Mouse (Mus musculus): ENCODE data around the gene Smap2. TPM values are rescaled to one million over a fixed set of nuclear protein-coding genes. Genes with fewer than 3 reads are reported as not detected.

The Smap2 gene
- polyA plus RNA-seq, 1 experiment from 2014 or later = 14.8 TPM

DNA sequence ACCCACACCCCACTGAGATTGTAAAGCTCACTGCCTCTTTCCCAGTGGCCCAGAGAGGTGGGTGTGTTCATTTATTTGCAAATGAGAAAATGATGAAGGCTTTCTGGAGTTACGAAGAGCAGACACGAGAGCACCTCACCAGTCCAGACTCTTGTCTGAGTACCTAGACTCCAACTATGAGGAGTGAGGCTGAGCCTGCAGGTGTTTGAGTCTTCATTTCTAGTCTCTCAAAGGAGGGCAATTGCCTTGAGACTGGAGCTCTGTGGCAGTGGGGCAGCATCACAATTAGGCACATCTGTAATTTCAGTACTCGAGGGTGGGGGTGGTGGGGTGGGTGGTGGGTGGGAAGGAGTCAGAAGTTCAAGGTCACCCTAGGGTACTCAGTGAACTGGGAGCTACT, 25.9 kb upstream of the Smap2 start:
- 77% methylated on average over 3 of the region's 3 CpGs for WGBS
- Histone ChIP-seq H3K36me3 (ENCODE audit: control insufficient read depth, insufficient read depth, low read length) (no peaks in the 10 kb centered on the region), H3K4me1 (ENCODE audit: control insufficient read depth in 2 of 2, insufficient read depth in 2 of 2, low read length in 2 of 2) (peaks cover 12 to 24% of the 10 kb centered on the region in 2 experiments), H3K4me2 (ENCODE audit: low read length) (no peak overlapping the region), H3K27me3 (ENCODE audit: control insufficient read depth, insufficient read depth, low read length) (peaks cover 23% of the 10 kb centered on the region), H3K9ac (ENCODE audit: low read length) (no peak overlapping the region), H3K9me3 (ENCODE audit: control insufficient read depth, low read length) (no peaks in the 10 kb centered on the region), H3K27ac (replicated peaks in 1 of 2; ENCODE audit: control insufficient read depth in 1 of 2, insufficient read depth in 1 of 2, low read depth in 2 of 2, low read length in 2 of 2) (no peak overlapping the region), H3K4me3 (ENCODE audit: control insufficient read depth in 1 of 2, insufficient read depth in 1 of 2, low read depth in 1 of 2, low read length in 2 of 2) (no peak overlapping the region)
- ATAC-seq (ENCODE audit: insufficient number of reproducible peaks, insufficient read depth, low FRiP score, low read depth) = no peak

DNA sequence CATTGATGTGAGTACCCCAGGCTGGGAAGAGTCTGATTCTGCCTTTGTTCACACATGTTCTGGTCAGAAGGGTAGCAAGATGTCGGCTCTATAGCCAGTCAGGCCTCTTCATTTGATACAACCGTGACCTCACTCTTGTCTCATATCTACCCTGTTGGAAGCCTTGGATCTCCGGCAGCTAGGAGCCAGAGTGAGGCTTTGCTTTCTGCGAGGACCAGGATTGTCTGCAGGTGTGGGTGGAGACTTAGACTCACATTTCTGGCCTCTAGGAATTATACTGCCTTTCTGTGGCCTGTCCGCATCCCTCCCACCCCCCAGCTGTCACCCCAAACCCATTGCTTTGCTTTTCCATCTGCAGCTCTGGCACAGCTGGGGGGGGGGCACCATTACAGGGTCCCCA, 25.4 kb upstream of the Smap2 start:
- H3K4me3 ChIP-seq (ENCODE audit: control insufficient read depth in 1 of 2, insufficient read depth in 1 of 2, low read depth in 1 of 2, low read length in 2 of 2) = no peak overlapping the region
- H3K9me3 ChIP-seq (ENCODE audit: control insufficient read depth, low read length) = no peaks in the 10 kb centered on the region
- H3K9ac ChIP-seq (ENCODE audit: low read length) = no peak overlapping the region
- H3K27ac ChIP-seq (replicated peaks in 1 of 2; ENCODE audit: control insufficient read depth in 1 of 2, insufficient read depth in 1 of 2, low read depth in 2 of 2, low read length in 2 of 2) = no peak overlapping the region
- H3K4me2 ChIP-seq (ENCODE audit: low read length) = no peak overlapping the region
- 63% methylated on average over 5 of the region's 5 CpGs for WGBS
- H3K27me3 ChIP-seq (ENCODE audit: control insufficient read depth, insufficient read depth, low read length) = peaks cover 23% of the 10 kb centered on the region
- peaks cover 12 to 24% of the 10 kb centered on the region in 2 experiments for H3K4me1 ChIP-seq (ENCODE audit: control insufficient read depth in 2 of 2, insufficient read depth in 2 of 2, low read length in 2 of 2)
- ATAC-seq (ENCODE audit: insufficient number of reproducible peaks, insufficient read depth, low FRiP score, low read depth) = no peak
- H3K36me3 ChIP-seq (ENCODE audit: control insufficient read depth, insufficient read depth, low read length) = no peaks in the 10 kb centered on the region

DNA sequence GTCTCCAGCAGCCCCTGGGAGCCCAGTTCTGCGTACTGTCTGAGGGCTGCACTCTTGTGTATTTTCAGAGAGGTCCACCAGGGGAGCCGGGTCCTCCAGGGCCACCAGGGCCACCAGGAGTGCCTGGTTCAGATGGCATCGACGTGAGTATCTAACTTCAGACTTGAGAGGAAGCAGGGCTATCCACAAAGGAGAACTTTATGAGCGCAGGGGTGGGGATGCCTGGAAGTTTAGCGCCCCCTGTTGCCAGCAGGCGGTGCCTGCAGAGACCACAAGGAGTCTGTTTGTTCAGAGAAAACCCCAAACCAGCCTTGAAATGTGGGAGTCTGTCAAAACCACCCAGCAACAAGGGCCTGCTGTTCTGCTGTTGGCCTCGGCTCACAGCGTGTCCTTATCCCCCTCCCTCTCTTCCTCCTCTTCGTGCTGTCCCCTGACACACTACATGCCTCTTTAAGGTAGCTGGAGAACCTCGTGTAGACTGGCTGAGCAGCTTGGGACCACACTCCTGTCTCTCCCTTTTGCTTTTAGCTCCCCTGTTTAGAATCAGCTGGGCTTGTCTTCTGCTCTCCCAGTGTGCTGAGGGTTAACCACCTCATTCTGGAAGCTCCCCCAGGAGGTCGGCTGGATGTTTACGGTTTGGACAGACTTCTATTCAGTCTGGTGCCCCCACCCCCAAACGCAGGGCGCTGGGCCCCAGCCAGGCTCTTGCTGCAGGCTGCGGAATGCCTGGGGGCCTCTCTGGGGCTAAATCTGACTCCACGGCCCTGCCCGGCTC, 24.0 kb upstream of the Smap2 start:
- 0 out of 2 replicates have a peak, but pooled peaks have one; percentile 61 for ATAC-seq (ENCODE audit: insufficient number of reproducible peaks, insufficient read depth, low FRiP score, low read depth)
- Histone ChIP-seq H3K9me3 (ENCODE audit: control insufficient read depth, low read length) (no peaks in the 10 kb centered on the region), H3K4me1 (ENCODE audit: control insufficient read depth in 2 of 2, insufficient read depth in 2 of 2, low read length in 2 of 2) (peaks cover 12 to 24% of the 10 kb centered on the region in 2 experiments), H3K27me3 (ENCODE audit: control insufficient read depth, insufficient read depth, low read length) (peaks cover 23% of the 10 kb centered on the region), H3K4me3 (ENCODE audit: control insufficient read depth in 1 of 2, insufficient read depth in 1 of 2, low read depth in 1 of 2, low read length in 2 of 2) (peak overlapping the region in 1 of 2 experiments; percentile 12; a peak in 1 of 4 replicates), H3K36me3 (ENCODE audit: control insufficient read depth, insufficient read depth, low read length) (no peaks in the 10 kb centered on the region), H3K4me2 (ENCODE audit: low read length) (peak overlapping the region; percentile 91), H3K27ac (replicated peaks in 1 of 2; ENCODE audit: control insufficient read depth in 1 of 2, insufficient read depth in 1 of 2, low read depth in 2 of 2, low read length in 2 of 2) (peak overlapping the region; percentile 59 to 85), H3K9ac (ENCODE audit: low read length) (peak overlapping the region; percentile 55)
- 8% methylated on average over 18 of the region's 18 CpGs for WGBS

DNA sequence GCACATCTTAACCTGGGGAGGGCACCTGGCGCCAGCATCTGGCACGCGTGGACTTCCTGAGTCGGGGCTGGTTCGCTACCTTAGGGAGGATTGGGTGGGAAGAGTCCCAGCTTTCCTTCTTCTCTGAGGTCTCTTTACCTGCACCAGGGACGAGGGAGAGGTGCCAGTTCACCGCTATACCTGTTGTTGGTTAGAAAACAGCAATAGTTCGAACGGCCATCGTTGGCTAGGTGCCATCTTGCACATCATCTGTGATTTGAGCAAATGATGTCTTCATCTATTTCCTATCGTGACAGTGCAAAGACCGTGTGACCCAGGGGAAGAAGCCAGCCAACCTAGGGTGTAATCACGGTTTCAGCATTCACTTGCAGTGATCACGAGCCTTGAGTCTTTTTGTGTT, 23.3 kb upstream of the Smap2 start:
- H3K4me3 ChIP-seq (ENCODE audit: control insufficient read depth in 1 of 2, insufficient read depth in 1 of 2, low read depth in 1 of 2, low read length in 2 of 2) = peak overlapping the region; percentile 48 to 52
- H3K27me3 ChIP-seq (ENCODE audit: control insufficient read depth, insufficient read depth, low read length) = peaks cover 23% of the 10 kb centered on the region
- peak overlapping the region; percentile 68 for H3K9ac ChIP-seq (ENCODE audit: low read length)
- no peaks in the 10 kb centered on the region for H3K36me3 ChIP-seq (ENCODE audit: control insufficient read depth, insufficient read depth, low read length)
- H3K4me2 ChIP-seq (ENCODE audit: low read length) = peak overlapping the region; percentile 91
- 73% methylated on average over 14 of the region's 14 CpGs for WGBS
- H3K9me3 ChIP-seq (ENCODE audit: control insufficient read depth, low read length) = no peaks in the 10 kb centered on the region
- peaks cover 12 to 24% of the 10 kb centered on the region in 2 experiments for H3K4me1 ChIP-seq (ENCODE audit: control insufficient read depth in 2 of 2, insufficient read depth in 2 of 2, low read length in 2 of 2)
- no peak for ATAC-seq (ENCODE audit: insufficient number of reproducible peaks, insufficient read depth, low FRiP score, low read depth)
- peak overlapping the region in 1 of 2 experiments; percentile 85; a peak in 1 of 4 replicates for H3K27ac ChIP-seq (replicated peaks in 1 of 2; ENCODE audit: control insufficient read depth in 1 of 2, insufficient read depth in 1 of 2, low read depth in 2 of 2, low read length in 2 of 2)

DNA sequence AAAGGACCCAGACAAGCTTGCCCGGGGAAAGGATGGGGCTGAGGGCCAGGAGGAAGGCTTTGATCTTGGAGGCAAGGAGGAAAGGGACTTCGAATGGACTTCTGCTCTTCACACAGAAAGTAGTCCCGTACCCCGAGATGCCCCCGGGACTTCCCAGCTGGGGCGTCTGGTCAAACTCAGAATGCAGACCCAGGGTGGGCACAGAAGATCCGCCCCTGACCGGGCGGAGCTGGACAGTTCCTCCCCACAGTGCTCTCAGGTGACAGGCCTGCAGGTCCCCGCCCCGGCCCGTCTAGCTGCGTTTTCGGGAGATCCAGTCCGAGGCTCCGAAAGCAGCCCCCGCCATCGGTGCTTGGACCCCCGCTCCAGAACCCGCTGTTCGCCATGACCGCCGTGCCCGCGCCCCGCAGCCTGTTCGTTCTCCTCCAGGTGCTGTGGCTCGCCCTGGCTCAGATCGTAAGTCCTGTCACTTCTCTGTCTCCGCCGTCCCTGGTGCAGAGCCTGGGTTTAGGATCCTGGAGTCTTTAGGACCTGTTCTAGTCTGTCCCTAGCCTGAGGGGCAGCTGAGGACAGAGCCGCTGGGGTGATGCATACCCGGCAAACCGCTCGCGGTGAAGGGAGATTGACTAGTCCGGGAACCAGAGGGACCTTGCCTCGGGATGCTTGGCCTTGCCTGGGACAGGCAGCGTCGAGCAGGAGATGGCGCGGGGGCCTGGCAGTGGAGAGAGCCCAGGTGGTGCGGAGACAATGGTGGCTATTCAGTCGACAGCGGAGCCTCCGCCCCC, 22.5 kb upstream of the Smap2 start, which contains the start of gene Col9a2:
TSS of gene Col9a2 (plus strand) at position 55 of the 785 bp plus-strand sequence.
- peak within 1 kb of the TSS; percentile 91 for H3K4me2 ChIP-seq (ENCODE audit: low read length)
- H3K9me3 ChIP-seq (ENCODE audit: control insufficient read depth, low read length) = no peaks in the 10 kb centered on the region
- WGBS = 3% methylated on average over 46 of the region's 46 CpGs
- no peaks in the 10 kb centered on the region for H3K36me3 ChIP-seq (ENCODE audit: control insufficient read depth, insufficient read depth, low read length)
- peaks cover 23% of the 10 kb centered on the region for H3K27me3 ChIP-seq (ENCODE audit: control insufficient read depth, insufficient read depth, low read length)
- peak within 1 kb of the TSS; percentile 68 for H3K9ac ChIP-seq (ENCODE audit: low read length)
- H3K4me1 ChIP-seq (ENCODE audit: control insufficient read depth in 2 of 2, insufficient read depth in 2 of 2, low read length in 2 of 2) = peaks cover 12 to 24% of the 10 kb centered on the region in 2 experiments
- H3K4me3 ChIP-seq (ENCODE audit: control insufficient read depth in 1 of 2, insufficient read depth in 1 of 2, low read depth in 1 of 2, low read length in 2 of 2) = peak within 1 kb of the TSS; percentile 48 to 52
- ATAC-seq (ENCODE audit: insufficient number of reproducible peaks, insufficient read depth, low FRiP score, low read depth) = no peak
- no peak within 1 kb of the TSS for H3K27ac ChIP-seq (replicated peaks in 1 of 2; ENCODE audit: control insufficient read depth in 1 of 2, insufficient read depth in 1 of 2, low read depth in 2 of 2, low read length in 2 of 2)

DNA sequence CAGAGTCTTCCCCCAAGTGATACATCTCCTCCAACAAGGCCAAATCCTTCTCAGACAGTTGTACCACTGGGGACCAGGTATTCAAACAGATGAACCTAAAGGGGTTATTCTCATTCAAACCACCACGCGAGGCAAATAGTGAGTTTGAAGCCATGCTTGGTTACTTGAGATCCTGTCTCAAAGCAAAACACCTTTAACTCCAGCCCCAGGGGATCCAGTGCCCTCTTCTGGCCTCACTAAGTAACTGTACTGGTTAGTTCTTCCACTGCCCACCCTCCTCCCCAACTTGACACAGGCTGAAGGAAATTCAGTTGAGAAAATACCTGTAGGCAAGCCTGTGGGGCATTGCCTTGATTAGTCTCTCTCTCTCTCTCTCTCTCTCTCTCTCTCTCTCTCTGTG, 16.0 kb upstream of the Smap2 start:
- no peaks in the 10 kb centered on the region for H3K9me3 ChIP-seq (ENCODE audit: control insufficient read depth, low read length)
- no peak for ATAC-seq (ENCODE audit: insufficient number of reproducible peaks, insufficient read depth, low FRiP score, low read depth)
- no peak overlapping the region for H3K9ac ChIP-seq (ENCODE audit: low read length)
- H3K36me3 ChIP-seq (ENCODE audit: control insufficient read depth, insufficient read depth, low read length) = no peaks in the 10 kb centered on the region
- H3K4me2 ChIP-seq (ENCODE audit: low read length) = no peak overlapping the region
- no peaks in the 10 kb centered on the region for H3K4me1 ChIP-seq (ENCODE audit: control insufficient read depth in 2 of 2, insufficient read depth in 2 of 2, low read length in 2 of 2)
- H3K27ac ChIP-seq (replicated peaks in 1 of 2; ENCODE audit: control insufficient read depth in 1 of 2, insufficient read depth in 1 of 2, low read depth in 2 of 2, low read length in 2 of 2) = no peak overlapping the region
- WGBS = 58% methylated on average over 2 of the region's 2 CpGs
- H3K4me3 ChIP-seq (ENCODE audit: control insufficient read depth in 1 of 2, insufficient read depth in 1 of 2, low read depth in 1 of 2, low read length in 2 of 2) = no peak overlapping the region
- no peaks in the 10 kb centered on the region for H3K27me3 ChIP-seq (ENCODE audit: control insufficient read depth, insufficient read depth, low read length)

DNA sequence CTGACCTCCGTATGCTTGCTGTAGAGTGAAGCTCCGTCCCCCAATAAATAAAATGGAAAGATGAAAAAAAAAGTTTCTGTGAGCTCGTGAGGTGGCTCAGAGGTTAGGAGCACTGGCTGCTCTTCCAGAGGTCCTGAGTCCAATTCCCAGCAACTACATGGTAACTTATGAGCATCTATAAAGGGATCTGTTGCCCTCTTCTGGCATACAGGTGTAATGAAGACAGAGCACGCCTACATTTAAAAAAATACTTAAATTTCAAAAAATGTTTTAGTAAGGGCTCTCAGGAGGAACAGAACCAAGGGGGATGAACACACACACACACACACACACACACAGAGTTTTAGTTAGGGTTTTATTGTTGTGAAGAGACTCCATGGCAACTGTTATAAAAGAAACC, 14.4 kb upstream of the Smap2 start:
- no peaks in the 10 kb centered on the region for H3K36me3 ChIP-seq (ENCODE audit: control insufficient read depth, insufficient read depth, low read length)
- H3K27ac ChIP-seq (replicated peaks in 1 of 2; ENCODE audit: control insufficient read depth in 1 of 2, insufficient read depth in 1 of 2, low read depth in 2 of 2, low read length in 2 of 2) = no peak overlapping the region
- H3K27me3 ChIP-seq (ENCODE audit: control insufficient read depth, insufficient read depth, low read length) = no peaks in the 10 kb centered on the region
- H3K9ac ChIP-seq (ENCODE audit: low read length) = no peak overlapping the region
- H3K4me1 ChIP-seq (ENCODE audit: control insufficient read depth in 2 of 2, insufficient read depth in 2 of 2, low read length in 2 of 2) = no peaks in the 10 kb centered on the region
- 56% methylated on average over 4 of the region's 4 CpGs for WGBS
- ATAC-seq (ENCODE audit: insufficient number of reproducible peaks, insufficient read depth, low FRiP score, low read depth) = no peak
- H3K4me3 ChIP-seq (ENCODE audit: control insufficient read depth in 1 of 2, insufficient read depth in 1 of 2, low read depth in 1 of 2, low read length in 2 of 2) = no peak overlapping the region
- no peaks in the 10 kb centered on the region for H3K9me3 ChIP-seq (ENCODE audit: control insufficient read depth, low read length)
- no peak overlapping the region for H3K4me2 ChIP-seq (ENCODE audit: low read length)

Measured in heart, embryonic 14.5 days (tissue).